Mouse (Mus musculus) embryonic fibroblast, embryonic 13.5 days (primary cell): Measurements from ENCODE around the gene Chd4.

Experiments
- CTCF ChIP-seq: IDR thresholded peaks from 2 replicates; pipeline ENCODE4 v1.5.1; 2011; ENCODE audit warnings: mild to moderate bottlenecking, control low read depth, low read length, moderate library complexity, borderline replicate concordance; ENCODE audit not compliant: insufficient read depth
- POLR2A ChIP-seq: IDR thresholded peaks from 2 replicates; pipeline ENCODE4 v1.6.1; 2011; ENCODE audit warnings: low read depth, mild to moderate bottlenecking, control low read depth, low read length, moderate library complexity

GRCm38 (mm10) chr6:125168086-125168485 lies 72.3 kb downstream of the Chd4 start:
- TF ChIP-seq CTCF: no peak
- no peak for TF ChIP-seq POLR2A
